Mouse (Mus musculus) heart, embryonic 12.5 days (tissue): ENCODE results near the gene Rgs11. TPM values are rescaled to one million over a fixed set of nuclear protein-coding genes. Genes with fewer than 3 reads are reported as not detected.

Source experiments
- ATAC-seq: fragments of 200-750 bp; cut with Nextera tagmentation; 2 replicates; pipeline ENCODE4 v1.8.0; 2017; ENCODE audit warnings: moderate TSS enrichment, moderate library complexity; ENCODE audit not compliant: insufficient number of reproducible peaks, low FRiP score
- H3K27ac ChIP-seq: fragments of 300-500 bp; sonication (generic); 2 replicates; pipeline ENCODE4 v1.5.1; 2016; ENCODE audit warnings: mild to moderate bottlenecking, moderate library complexity; ENCODE audit not compliant: poor library complexity, severe bottlenecking
- H3K27me3 ChIP-seq: fragments of 300-500 bp; sonication (generic); replicated peaks from 2 replicates; pipeline ENCODE4 v1.6.1; 2016; ENCODE audit warnings: mild to moderate bottlenecking, moderate library complexity
- H3K36me3 ChIP-seq: fragments of 300-500 bp; sonication (generic); 2 replicates; pipeline ENCODE4 v1.6.1; 2016; ENCODE audit warnings: mild to moderate bottlenecking, moderate library complexity
- H3K4me1 ChIP-seq: fragments of 300-500 bp; sonication (generic); replicated peaks from 2 replicates; pipeline ENCODE4 v1.6.1; 2016; ENCODE audit warnings: mild to moderate bottlenecking
- H3K4me2 ChIP-seq: fragments of 300-500 bp; sonication (generic); 2 replicates; pipeline ENCODE4 v1.6.1; 2016; ENCODE audit warnings: mild to moderate bottlenecking, moderate library complexity
- H3K4me3 ChIP-seq: fragments of 300-500 bp; sonication (generic); 2 replicates; pipeline ENCODE4 v1.5.1; 2016; ENCODE audit warnings: mild to moderate bottlenecking
- H3K9ac ChIP-seq: fragments of 300-500 bp; sonication (generic); 2 replicates; pipeline ENCODE4 v1.6.1; 2016; ENCODE audit warnings: mild to moderate bottlenecking, moderate library complexity
- H3K9me3 ChIP-seq: fragments of 300-500 bp; sonication (generic); replicated peaks from 2 replicates; pipeline ENCODE4 v1.6.1; 2016; ENCODE audit warnings: mild to moderate bottlenecking, moderate library complexity
- WGBS: fragments of 180-500 bp; shearing (Covaris S2); methylation state at CpG from one replicate; pipeline ENCODE4 v1.1.7; 2016; 5-methylcytosine and 5-hydroxymethylcytosine counted together
- polyA plus RNA-seq: library from polyadenylated mRNA; unstranded; fragments of >200 nt; fragmentation: Nextera tagmentation; extraction: Ambion mirVana; gene quantifications from 2 replicates; pipeline ENCODE4 v1.2.1, GENCODE M21; 2016

Gene Rgs11
- polyA plus RNA-seq, 1 experiment from 2014 or later: 7.0 TPM

- WGBS: 83% methylated on average over 5 of the region's 5 CpGs
- Histone ChIP-seq H3K4me2 (no peak overlapping the region), H3K9me3 (no peaks in the 10 kb centered on the region), H3K27ac (no peak overlapping the region), H3K9ac (no peak overlapping the region), H3K27me3 (no peaks in the 10 kb centered on the region), H3K4me3 (no peak overlapping the region), H3K4me1 (no peaks in the 10 kb centered on the region), H3K36me3 (no peaks in the 10 kb centered on the region)
- ATAC-seq: no peak
Measured at GRCm38 (mm10) chr17:26231156-26231555, 28.4 kb downstream of the Rgs11 start.

DNA sequence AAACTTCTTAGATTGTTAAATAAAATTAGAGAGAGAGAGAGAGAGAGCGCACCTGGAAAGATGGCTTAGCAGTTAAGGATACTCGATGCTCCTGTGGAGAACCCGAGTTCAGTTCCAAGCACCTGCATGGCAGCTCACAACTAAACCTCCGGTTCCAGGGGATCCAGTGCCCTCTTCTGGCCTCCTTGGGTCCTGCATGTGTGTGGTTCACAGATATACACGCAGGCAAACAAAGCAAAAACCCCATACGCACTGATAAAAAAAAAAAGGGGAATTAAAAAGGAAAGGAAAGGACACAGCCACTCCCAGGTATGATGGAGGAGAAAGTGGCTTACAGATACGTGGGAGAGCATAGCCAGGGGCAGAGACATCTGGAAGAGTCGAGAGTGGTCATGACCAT is 30.1 kb downstream of the Rgs11 start:
- H3K36me3 ChIP-seq: no peaks in the 10 kb centered on the region
- H3K9ac ChIP-seq: no peak overlapping the region
- WGBS: 69% methylated on average over 8 of the region's 8 CpGs
- no peaks in the 10 kb centered on the region for H3K9me3 ChIP-seq
- H3K27me3 ChIP-seq: no peaks in the 10 kb centered on the region
- no peak overlapping the region for H3K4me2 ChIP-seq
- H3K27ac ChIP-seq: no peak overlapping the region
- ATAC-seq: no peak
- H3K4me3 ChIP-seq: no peak overlapping the region
- H3K4me1 ChIP-seq: no peaks in the 10 kb centered on the region

DNA sequence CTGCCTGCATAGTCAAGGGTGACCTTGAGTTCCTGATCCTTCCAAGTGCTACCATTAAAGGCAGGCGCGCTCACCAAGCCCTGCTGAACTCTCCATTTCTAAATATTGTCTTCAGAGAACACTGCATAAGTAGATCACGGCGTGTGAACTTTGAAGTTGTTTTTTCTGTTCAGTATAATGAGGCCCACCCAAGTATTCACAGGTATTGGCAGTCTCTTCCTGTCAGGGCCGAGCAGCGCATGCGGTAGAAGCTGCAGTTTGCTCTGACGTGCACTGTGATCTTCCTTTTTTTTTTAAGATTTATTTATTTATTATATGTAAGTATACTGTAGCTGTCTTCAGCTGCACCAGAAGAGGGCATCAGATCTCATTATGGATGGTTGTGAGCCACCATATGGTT is 31.6 kb downstream of the Rgs11 start:
- no peak for ATAC-seq
- Histone ChIP-seq H3K9me3 (no peaks in the 10 kb centered on the region), H3K4me3 (no peak overlapping the region), H3K4me1 (no peaks in the 10 kb centered on the region), H3K27me3 (no peaks in the 10 kb centered on the region), H3K4me2 (no peak overlapping the region), H3K36me3 (no peaks in the 10 kb centered on the region), H3K9ac (no peak overlapping the region), H3K27ac (no peak overlapping the region)
- 88% methylated on average over 8 of the region's 8 CpGs for WGBS

GRCm38 (mm10) chr17:26235077-26235815 is 32.5 kb downstream of the Rgs11 start:
- Histone ChIP-seq H3K36me3 (no peaks in the 10 kb centered on the region), H3K27me3 (no peaks in the 10 kb centered on the region), H3K4me1 (no peaks in the 10 kb centered on the region), H3K27ac (no peak overlapping the region), H3K4me3 (no peak overlapping the region), H3K9me3 (no peaks in the 10 kb centered on the region), H3K9ac (no peak overlapping the region), H3K4me2 (no peak overlapping the region)
- no peak for ATAC-seq
- 61% methylated on average over 13 of the region's 13 CpGs for WGBS

GRCm38 (mm10) chr17:26237667-26238066 is 34.9 kb downstream of the Rgs11 start:
- no peaks in the 10 kb centered on the region for H3K36me3 ChIP-seq
- peaks cover 8% of the 10 kb centered on the region for H3K4me1 ChIP-seq
- ATAC-seq: no peak
- H3K27me3 ChIP-seq: no peaks in the 10 kb centered on the region
- H3K27ac ChIP-seq: no peak overlapping the region
- H3K4me2 ChIP-seq: no peak overlapping the region
- WGBS: 79% methylated on average over 10 of the region's 10 CpGs
- H3K9ac ChIP-seq: no peak overlapping the region
- H3K9me3 ChIP-seq: no peaks in the 10 kb centered on the region
- H3K4me3 ChIP-seq: no peak overlapping the region

DNA sequence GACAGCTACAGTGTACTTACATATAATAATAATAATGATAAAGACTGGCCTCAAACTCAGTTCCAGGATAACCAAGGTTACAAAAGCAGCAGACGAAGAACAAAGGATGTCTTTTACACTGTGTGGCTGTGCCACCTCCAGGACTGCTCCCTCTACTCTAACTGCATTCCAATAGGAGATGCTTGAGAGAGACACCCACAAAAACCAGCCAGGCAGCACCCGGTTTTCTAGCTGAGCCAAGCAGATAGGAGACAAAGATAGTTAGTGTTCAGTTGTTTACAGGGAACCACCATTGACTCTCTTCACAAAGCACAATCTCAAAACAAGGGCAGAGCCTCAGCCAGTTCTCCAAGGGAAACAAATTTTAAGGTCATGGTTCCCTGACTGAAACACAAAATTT is 36.8 kb downstream of the Rgs11 start:
- WGBS: 61% methylated on average over 2 of the region's 2 CpGs
- H3K4me1 ChIP-seq: peaks cover 15% of the 10 kb centered on the region

GRCm38 (mm10) chr17:26240120-26240790 is 37.5 kb downstream of the Rgs11 start:
- 46% methylated on average over 6 of the region's 6 CpGs for WGBS

More for the DNA sequence above, 36.8 kb downstream of the Rgs11 start:
- ATAC-seq: no peak
- H3K4me2 ChIP-seq: no peak overlapping the region
- no peak overlapping the region for H3K4me3 ChIP-seq
- no peak overlapping the region for H3K9ac ChIP-seq
- H3K9me3 ChIP-seq: no peaks in the 10 kb centered on the region
- no peaks in the 10 kb centered on the region for H3K36me3 ChIP-seq
- H3K27ac ChIP-seq: no peak overlapping the region
- H3K27me3 ChIP-seq: no peaks in the 10 kb centered on the region

DNA sequence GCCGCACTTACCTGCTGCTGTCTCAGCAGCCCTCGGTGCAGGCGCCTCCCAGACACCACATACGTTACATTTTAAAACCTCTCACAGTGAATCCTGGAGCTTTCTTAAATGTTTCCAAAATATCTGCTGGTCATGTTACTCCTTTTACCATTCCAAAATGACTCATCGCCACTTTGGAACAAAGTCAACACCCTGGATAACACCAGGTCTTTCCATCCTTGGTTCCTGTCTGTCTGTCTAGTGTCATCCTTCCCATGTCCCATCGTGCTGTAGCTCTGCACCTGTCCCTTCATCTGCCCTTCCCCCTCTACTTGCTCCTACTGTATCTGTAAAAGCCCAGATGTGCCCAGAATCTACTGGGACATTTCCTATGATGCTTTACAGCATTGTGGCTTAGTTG is 38.2 kb downstream of the Rgs11 start:
- H3K9ac ChIP-seq: no peak overlapping the region
- H3K27ac ChIP-seq: no peak overlapping the region
- no peaks in the 10 kb centered on the region for H3K27me3 ChIP-seq
- WGBS: 70% methylated on average over 6 of the region's 6 CpGs
- no peaks in the 10 kb centered on the region for H3K36me3 ChIP-seq
- H3K9me3 ChIP-seq: no peaks in the 10 kb centered on the region
- no peak overlapping the region for H3K4me2 ChIP-seq
- no peak for ATAC-seq
- no peak overlapping the region for H3K4me3 ChIP-seq
- H3K4me1 ChIP-seq: peaks cover 16% of the 10 kb centered on the region

More at GRCm38 (mm10) chr17:26240120-26240790, 37.5 kb downstream of the Rgs11 start:
- no peaks in the 10 kb centered on the region for H3K27me3 ChIP-seq
- H3K9ac ChIP-seq: no peak overlapping the region
- no peak overlapping the region for H3K4me2 ChIP-seq
- H3K27ac ChIP-seq: no peak overlapping the region
- no peak for ATAC-seq
- peaks cover 16% of the 10 kb centered on the region for H3K4me1 ChIP-seq
- H3K4me3 ChIP-seq: no peak overlapping the region
- H3K9me3 ChIP-seq: no peaks in the 10 kb centered on the region
- H3K36me3 ChIP-seq: no peaks in the 10 kb centered on the region

DNA sequence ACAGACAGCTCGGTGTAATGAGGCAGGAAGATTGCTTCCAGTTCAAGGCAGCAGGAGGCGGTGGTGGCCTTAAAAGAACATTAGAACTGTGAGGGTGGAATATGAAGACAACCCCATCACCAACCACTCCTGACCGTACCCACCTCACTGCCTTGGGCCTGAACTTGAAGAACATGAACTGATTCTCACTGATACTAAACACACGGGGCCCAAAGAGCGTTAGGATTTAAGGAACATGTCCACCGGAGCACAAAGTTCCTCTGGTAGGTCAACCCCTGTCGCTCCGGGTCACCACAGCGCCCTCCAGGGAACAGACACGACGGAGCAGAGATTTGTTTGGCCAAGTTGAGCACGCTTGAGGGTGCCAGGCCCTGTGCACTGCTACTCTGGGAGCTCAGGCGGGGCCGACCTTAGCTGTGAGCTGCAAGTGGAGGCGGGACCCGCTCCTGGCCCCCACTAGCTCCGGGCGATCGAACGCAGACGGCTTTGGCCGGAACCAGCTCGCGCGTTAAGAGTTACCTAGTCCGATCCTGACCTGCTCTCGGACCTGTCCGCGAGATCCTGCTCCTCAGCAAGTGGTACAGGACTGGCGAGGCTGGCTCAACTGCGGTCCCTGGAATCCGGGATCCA is 40.8 kb downstream of the Rgs11 start:
- Histone ChIP-seq H3K4me3 (peak overlapping the region; percentile 79), H3K4me1 (peaks cover 16% of the 10 kb centered on the region), H3K27ac (peak overlapping the region; percentile 52), H3K4me2 (peak overlapping the region; percentile 84), H3K9ac (peak overlapping the region; percentile 77), H3K9me3 (no peaks in the 10 kb centered on the region), H3K36me3 (no peaks in the 10 kb centered on the region), H3K27me3 (no peaks in the 10 kb centered on the region)
- WGBS: 1% methylated on average over 32 of the region's 32 CpGs
- peak; percentile 78 for ATAC-seq

- Histone ChIP-seq H3K9ac (peak within 1 kb of the TSS; percentile 77), H3K4me3 (peak within 1 kb of the TSS; percentile 79), H3K9me3 (no peaks in the 10 kb centered on the region), H3K4me1 (peaks cover 16% of the 10 kb centered on the region), H3K36me3 (no peaks in the 10 kb centered on the region), H3K27ac (peak within 1 kb of the TSS; percentile 74), H3K27me3 (no peaks in the 10 kb centered on the region), H3K4me2 (peak within 1 kb of the TSS; percentile 84)
- peak; percentile 99 for ATAC-seq
- 7% methylated on average over 33 of the region's 33 CpGs for WGBS
Measured at GRCm38 (mm10) chr17:26244101-26244841, 41.5 kb downstream of the Rgs11 start, which contains the start of gene Fam234a. Fam234a (minus strand) TSS chr17:26244242.
